7 mouse cellular contexts compared by ENCODE assay signal in the genomic region with DNA sequence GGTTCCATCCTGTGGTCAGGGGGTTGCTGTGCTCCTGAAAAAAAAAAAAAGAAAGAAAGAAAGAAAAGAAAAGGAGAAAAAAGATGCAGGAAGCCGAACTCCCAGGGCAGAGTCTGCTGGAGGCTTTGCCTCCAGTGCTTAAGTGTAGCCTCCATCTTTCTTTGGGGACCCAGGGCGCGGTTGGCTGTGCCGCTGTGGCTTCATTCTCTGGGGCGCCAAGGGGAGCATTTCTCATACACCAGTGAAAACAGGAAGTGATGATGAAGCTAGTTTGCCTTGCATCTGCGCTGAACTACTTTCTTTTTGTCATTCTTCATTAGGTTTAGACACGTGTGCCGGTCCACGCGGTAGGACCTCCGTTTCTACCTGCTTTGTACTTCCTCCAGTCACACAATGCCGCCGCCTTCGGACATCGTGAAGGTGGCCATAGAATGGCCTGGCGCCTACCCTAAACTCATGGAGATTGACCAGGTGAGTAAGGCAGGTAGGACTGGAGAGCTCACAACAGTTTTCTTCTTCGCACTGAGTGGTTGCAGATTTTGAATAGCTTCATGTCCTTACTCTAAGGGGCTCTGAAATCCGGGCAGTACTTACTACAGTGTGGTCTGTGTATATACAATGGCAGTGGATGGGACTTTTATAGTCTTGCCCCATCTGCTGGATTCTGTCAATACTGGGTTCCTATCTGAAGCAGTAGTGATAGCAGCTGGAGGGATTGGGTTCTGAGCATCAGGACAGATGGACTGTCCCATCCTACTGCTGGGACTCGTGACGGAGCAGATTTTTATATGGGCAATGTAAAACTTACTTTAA.
DNase-seq lines count a peak whose midpoint lies in the region; ATAC-seq lines count a peak whose summit lies in the region.

No protein-coding gene starts in this region.

- WGBS in liver, embryonic 11.5 days = 63% methylated on average over 20 of the region's 20 CpGs
- 94% methylated on average over 20 of the region's 20 CpGs for WGBS in hindbrain, embryonic 10.5 days

- no peaks in the 10 kb centered on the region for H3K9me3 ChIP-seq in liver, embryonic 11.5 days (ENCODE audit: control insufficient read depth, low read length)
- H3K9me3 ChIP-seq in hindbrain, embryonic 10.5 days = no peaks in the 10 kb centered on the region

- H3K27me3 ChIP-seq in liver, embryonic 11.5 days (replicated peaks; ENCODE audit: control insufficient read depth, insufficient read depth, low read length) = peaks cover 6% of the 10 kb centered on the region; the same call in 1 of the 2 replicates
- no peaks in the 10 kb centered on the region for H3K27me3 ChIP-seq in hindbrain, embryonic 10.5 days (ENCODE audit: insufficient read depth, poor library complexity, severe bottlenecking)

- H3K9ac ChIP-seq in liver, embryonic 11.5 days (ENCODE audit: low read depth, low read length) = no peak overlapping the region

- peak overlapping the region; percentile 55 for H3K4me2 ChIP-seq in liver, embryonic 11.5 days

- ATAC-seq in liver, embryonic 11.5 days (replicated peaks; ENCODE audit: low FRiP score) = peak; percentile 33; the same call in 1 of the 2 replicates
- peak; percentile 88 for ATAC-seq in neutrophil, adult 5-6 weeks (ENCODE audit: extremely low read depth, insufficient number of reproducible peaks, low FRiP score, poor library complexity, severe bottlenecking)

- intact Hi-C loops in left cerebral cortex, postnatal 10 days (cut with DNase I) = no loop called here

- H3K4me1 ChIP-seq in liver, embryonic 11.5 days (replicated peaks; ENCODE audit: control insufficient read depth, insufficient read depth, low read length) = peaks cover 21% of the 10 kb centered on the region; the same call in 1 of the 2 replicates
- H3K4me1 ChIP-seq in hindbrain, embryonic 10.5 days (replicated peaks) = peaks cover 28% of the 10 kb centered on the region

- no peaks in the 10 kb centered on the region for H3K36me3 ChIP-seq in liver, embryonic 11.5 days (ENCODE audit: control insufficient read depth, insufficient read depth, low read length)
- H3K36me3 ChIP-seq in hindbrain, embryonic 10.5 days = no peaks in the 10 kb centered on the region

- no peak overlapping the region for H3K27ac ChIP-seq in liver, embryonic 11.5 days (ENCODE audit: low read depth, low read length)
- H3K27ac ChIP-seq in hindbrain, embryonic 10.5 days = no peak overlapping the region

- peak overlapping the region; percentile 22; the same call in 1 of the 2 replicates for H3K4me3 ChIP-seq in liver, embryonic 11.5 days (ENCODE audit: low read depth, low read length)
- H3K4me3 ChIP-seq in hindbrain, embryonic 10.5 days = no peak overlapping the region

- peak; percentile 78 to 84 for DNase-seq in CD8-positive naive resting alpha-beta T cell, adult 2 months (ENCODE audit: low read depth in 2 of 2, low spot score in 2 of 2)
- DNase-seq in R1 (ENCODE audit: low read depth, low spot score) = peak; percentile 42
- DNase-seq in liver, embryonic 11.5 days (ENCODE audit: low spot score) = no peak
- no peak for DNase-seq in hindbrain, embryonic 10.5 days (ENCODE audit: low spot score)
- no peak for DNase-seq in left cerebral cortex, postnatal 10 days (ENCODE audit: extremely low spot score in 1 of 2, low spot score in 2 of 2)
- DNase-seq in cerebellum, postnatal 25 days = no peak

Comparison
In these comparisons a context has a peak if more than half of its experiments do, and no peak if none do; other contexts are left out.
1. DNase-seq: peak in CD8-positive naive resting alpha-beta T cell, adult 2 months (2 of 2) and R1 (single experiment); none in liver, embryonic 11.5 days (single experiment), hindbrain, embryonic 10.5 days (single experiment), left cerebral cortex, postnatal 10 days (0 of 2) and cerebellum, postnatal 25 days (0 of 2).